Mouse (Mus musculus) layer of hippocampus, adult 11-12 months (tissue): Measurements from ENCODE around the gene Zfp768.
"Not testable (repeated sequence)": the region's sequence is repeated elsewhere in the genome, so short reads cannot be mapped to it uniquely, and the experiment has no call there.

Experiments used
- DNase-seq: peaks from one replicate; pipeline ENCODE4 v3.0.0; 2022; ENCODE audit warnings: low spot score

Gene Zfp768

GRCm38 (mm10) chr7:127357871-127358270 is 12.5 kb upstream of the Zfp768 start:
- no peak for DNase-seq

- no peak for DNase-seq
These were observed 10.4 kb upstream of the Zfp768 start for GRCm38 (mm10) chr7:127355796-127356195.

- no peak for DNase-seq
These were observed 6.0 kb upstream of the Zfp768 start for GRCm38 (mm10) chr7:127351230-127352004.

GRCm38 (mm10) chr7:127346676-127347075 is 1.3 kb upstream of the Zfp768 start:
- DNase-seq: no peak

GRCm38 (mm10) chr7:127345092-127345491 is 297 bp downstream of the Zfp768 start:
- DNase-seq: peak; percentile 35

- DNase-seq: no peak
These were observed 1.0 kb downstream of the Zfp768 start for GRCm38 (mm10) chr7:127344371-127344770.

GRCm38 (mm10) chr7:127343351-127344019 is 1.9 kb downstream of the Zfp768 start:
- DNase-seq: peak; percentile 8

- no peak for DNase-seq
These were observed 2.5 kb downstream of the Zfp768 start for GRCm38 (mm10) chr7:127342888-127343287.

GRCm38 (mm10) chr7:127342332-127342731 is 3.1 kb downstream of the Zfp768 start:
- no peak for DNase-seq

- not testable (repeated sequence) for DNase-seq
These were observed 3.5 kb downstream of the Zfp768 start for GRCm38 (mm10) chr7:127341861-127342260.

- DNase-seq: no peak
These were observed 4.0 kb downstream of the Zfp768 start for GRCm38 (mm10) chr7:127341356-127341755.

GRCm38 (mm10) chr7:127337636-127338035 is 7.8 kb downstream of the Zfp768 start:
- no peak for DNase-seq

- DNase-seq: no peak
These were observed 9.8 kb downstream of the Zfp768 start for GRCm38 (mm10) chr7:127335604-127336003.

- no peak for DNase-seq
These were observed 12.1 kb downstream of the Zfp768 start for GRCm38 (mm10) chr7:127333240-127333639.

- peak; percentile 44 for DNase-seq
These were observed 18.7 kb downstream of the Zfp768 start for GRCm38 (mm10) chr7:127326685-127327084.

- DNase-seq: no peak
These were observed 19.8 kb downstream of the Zfp768 start for GRCm38 (mm10) chr7:127325550-127325949.

- DNase-seq: no peak
These were observed 20.4 kb downstream of the Zfp768 start for GRCm38 (mm10) chr7:127324944-127325343.

- DNase-seq: no peak
These were observed 23.3 kb downstream of the Zfp768 start for GRCm38 (mm10) chr7:127322085-127322484.

- no peak for DNase-seq
These were observed 24.3 kb downstream of the Zfp768 start for GRCm38 (mm10) chr7:127321106-127321505.

- no peak for DNase-seq
These were observed 31.5 kb downstream of the Zfp768 start for GRCm38 (mm10) chr7:127313912-127314311.

- no peak for DNase-seq
These were observed 35.4 kb downstream of the Zfp768 start for GRCm38 (mm10) chr7:127309951-127310350.

GRCm38 (mm10) chr7:127308887-127309286 is 36.5 kb downstream of the Zfp768 start:
- peak; percentile 80 for DNase-seq

- DNase-seq: no peak
These were observed 37.0 kb downstream of the Zfp768 start for GRCm38 (mm10) chr7:127308431-127308830.
